Mouse (Mus musculus) CH12.LX (cell line): ENCODE results near the gene Gper1.

Experiments
- CHD2 ChIP-seq: IDR thresholded peaks from 2 replicates; pipeline ENCODE4 v1.6.1; 2011; ENCODE audit warnings: low read length, improper control_type of control experiment
- CTCF ChIP-seq, 2 experiments: IDR thresholded peaks in 1 of 2; conservative IDR thresholded peaks in 1 of 2; 2 replicates each; pipeline ENCODE4 v1.5.1; 2011 to 2012; ENCODE audit warnings: low read depth in 2 of 2, low read length in 2 of 2, improper control_type of control experiment in 1 of 2, inconsistent platforms in 1 of 2, mild to moderate bottlenecking in 1 of 2, moderate library complexity in 1 of 2
- GABPA ChIP-seq: IDR thresholded peaks from 2 replicates; pipeline ENCODE4 v1.6.1; 2012; ENCODE audit warnings: low read depth, low read length, improper control_type of control experiment, inconsistent platforms; ENCODE audit not compliant: insufficient replicate concordance
- HCFC1 ChIP-seq: IDR thresholded peaks from 2 replicates; pipeline ENCODE4 v1.6.1; 2012; ENCODE audit warnings: low read depth, mild to moderate bottlenecking, inconsistent platforms, low read length, improper control_type of control experiment
- JUND ChIP-seq: conservative IDR thresholded peaks from 2 replicates; pipeline ENCODE4 v1.6.1; 2011; ENCODE audit warnings: low read depth, low read length, improper control_type of control experiment
- KAT2A ChIP-seq: IDR thresholded peaks from 2 replicates; pipeline ENCODE4 v1.6.1; 2012; ENCODE audit warnings: low read length, improper control_type of control experiment, inconsistent platforms; ENCODE audit not compliant: insufficient replicate concordance
- MAX ChIP-seq: IDR thresholded peaks from 2 replicates; pipeline ENCODE4 v1.6.1; 2011; ENCODE audit warnings: low read length, improper control_type of control experiment
- POLR2A ChIP-seq: IDR thresholded peaks from 2 replicates; pipeline ENCODE4 v1.6.1; 2011; ENCODE audit warnings: low read depth, mild to moderate bottlenecking, improper control_type of control experiment, low read length
- POLR2AphosphoS2 ChIP-seq: IDR thresholded peaks from 2 replicates; pipeline ENCODE4 v1.6.1; 2011; ENCODE audit warnings: low read depth, low read length, improper control_type of control experiment
- TCF12 ChIP-seq: IDR thresholded peaks from 2 replicates; pipeline ENCODE4 v1.6.1; 2014; ENCODE audit warnings: low read depth, mild to moderate bottlenecking, inconsistent platforms, low read length, improper control_type of control experiment
- UBTF ChIP-seq: IDR thresholded peaks from 2 replicates; pipeline ENCODE4 v1.6.1; 2012; ENCODE audit warnings: low read depth, mild to moderate bottlenecking, inconsistent platforms, low read length, improper control_type of control experiment, moderate library complexity
- USF1 ChIP-seq: IDR thresholded peaks from 2 replicates; pipeline ENCODE4 v1.6.1; 2014; ENCODE audit warnings: low read depth, mild to moderate bottlenecking, inconsistent platforms, low read length, improper control_type of control experiment

DNA sequence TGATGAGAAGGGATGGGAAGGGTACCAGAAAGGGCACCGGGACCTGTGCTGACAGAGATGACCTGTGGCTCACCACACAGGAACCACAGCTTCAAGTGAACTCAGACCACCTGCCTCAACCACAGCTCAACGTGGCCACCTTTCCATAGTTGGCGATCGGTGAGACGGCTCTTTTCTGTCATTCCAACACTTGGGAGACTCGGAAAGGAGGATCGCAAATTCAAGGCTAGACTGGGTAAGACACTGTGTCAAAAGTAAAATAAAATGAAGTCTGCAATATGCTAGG is 44.7 kb upstream of the Gper1 start:
- TF ChIP-seq MAX (no peak), HCFC1 (no peak), POLR2A (no peak), KAT2A (no peak), JUND (no peak), UBTF (no peak), CTCF (conservative IDR thresholded peaks at IDR 0.05 in 1 of 2, IDR thresholded peaks at IDR 0.05 in 1 of 2; ENCODE audit: low read depth in 2 of 2, low read length in 2 of 2) (no peak), POLR2AphosphoS2 (no peak), GABPA (no peak), USF1 (no peak), TCF12 (no peak), CHD2 (no peak)
